Mouse (Mus musculus) myocyte (in vitro differentiated cells): ENCODE measurements at regions not wholly inside any gene's neighbourhood (a gene's known extent, or its start where the extent isn't known, plus 50 kb on each side); places are given as distances from the start of the nearest gene placed in this dataset.

Experiments
- MAX ChIP-seq: IDR thresholded peaks from one replicate; pipeline ENCODE4 v1.6.1; 2011; ENCODE audit warnings: low read depth, mild to moderate bottlenecking, control low read depth
- POLR2A ChIP-seq: IDR thresholded peaks from one replicate; pipeline ENCODE4 v1.6.1; 2011; ENCODE audit warnings: low read depth, mild to moderate bottlenecking, control low read depth, moderate library complexity; ENCODE audit not compliant: insufficient read length
- POLR2AphosphoS2 ChIP-seq: IDR thresholded peaks from one replicate; pipeline ENCODE4 v1.6.1; 2011; ENCODE audit warnings: low read depth, control low read depth; ENCODE audit not compliant: insufficient read length
- TCF12 ChIP-seq: IDR thresholded peaks from one replicate; pipeline ENCODE4 v1.6.1; 2011; ENCODE audit warnings: mild to moderate bottlenecking, control low read depth; ENCODE audit not compliant: poor library complexity, insufficient read depth, severe bottlenecking

GRCm38 (mm10) chr7:58388326-58388725 lies 267.6 kb upstream of the Atp10a start:
- TF ChIP-seq POLR2A: no peak
- peak; percentile 72 for TF ChIP-seq TCF12
- no peak for TF ChIP-seq POLR2AphosphoS2
- TF ChIP-seq MAX: no peak
